In the genomic region with DNA sequence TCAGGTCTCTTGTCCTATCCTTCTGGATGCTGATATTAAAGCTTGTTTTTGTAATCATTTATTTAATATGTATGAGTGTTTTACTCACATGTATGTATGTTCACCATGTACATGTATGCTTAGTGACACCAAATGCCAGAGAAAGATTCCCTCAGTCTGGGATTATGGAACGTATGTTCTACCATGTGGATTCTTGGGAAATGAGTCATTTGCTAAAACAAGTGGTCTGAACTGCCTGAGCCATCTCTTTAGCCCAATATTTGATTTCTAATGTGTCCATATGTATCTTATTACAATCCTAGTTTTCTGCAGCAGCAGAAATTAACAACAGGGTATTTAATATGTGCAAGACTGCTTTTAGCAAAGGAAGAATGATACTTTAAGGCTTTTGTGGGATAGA, we compare ENCODE assay signal across 22 mouse cellular contexts. TPM values are rescaled to one million over a fixed set of nuclear protein-coding genes. Genes with fewer than 3 reads are reported as not detected.
A peak's percentile ranks its signal among the peaks of the same experiment; 100 is the strongest.
DNase-seq lines count a peak whose midpoint lies in the region; ATAC-seq and TF ChIP-seq lines count a peak whose summit lies in the region.
"Had no signal": no experiment of that assay in that cellular context is flagged by ENCODE, and none has a peak within 500 bp of the region (broad histone marks: within the 10 kb centered on the region; RNA-seq: fewer than 3 reads in every experiment).

No protein-coding gene starts in this region.

- WGBS in hindbrain, embryonic 16.5 days = 92% methylated on average over 1 of the region's 1 CpGs

- DNase-seq in 3134 (ENCODE audit: extremely low read depth, insufficient read length, low spot score) = peak; percentile 21
- peak; percentile 62 for DNase-seq in 3T3-L1 (ENCODE audit: low read depth, low spot score)
- DNase-seq in NIH3T3 (ENCODE audit: low read depth) = peak; percentile 57
- DNase-seq in layer of hippocampus, adult 9-10 months (ENCODE audit: low spot score) = no peak
- DNase-seq in adrenal gland, postnatal 10 days = no peak
- DNase-seq: adrenal gland, adult 2 months; adrenal gland, postnatal 14 days; adrenal gland, postnatal 36 days; cerebellum, adult 11-12 months; cerebellum, adult 2 months; cerebellum, adult 9-10 months; cerebellum, postnatal 10 days; cerebellum, postnatal 25 days had no signal

- no peak overlapping the region for H3ac ChIP-seq in myocyte (ENCODE audit: control insufficient read depth, insufficient read length)

- H3K9me3 ChIP-seq in hindbrain, embryonic 16.5 days (ENCODE audit: control insufficient read depth, low read length) = no peaks in the 10 kb centered on the region
- H3K9me3 ChIP-seq: embryonic facial prominence, embryonic 10.5 days; embryonic facial prominence, embryonic 12.5 days; forebrain, embryonic 10.5 days; forebrain, embryonic 12.5 days had no signal

- H3K27ac ChIP-seq in hindbrain, embryonic 16.5 days (ENCODE audit: low read depth, low read length) = no peak overlapping the region
- H3K27ac ChIP-seq: embryonic facial prominence, embryonic 10.5 days; embryonic facial prominence, embryonic 12.5 days; forebrain, embryonic 10.5 days; forebrain, embryonic 12.5 days had no signal

- no peak overlapping the region for H3K4me3 ChIP-seq in myocyte
- no peak overlapping the region for H3K4me3 ChIP-seq in hindbrain, embryonic 16.5 days (ENCODE audit: low read length)
- H3K4me3 ChIP-seq: embryonic facial prominence, embryonic 10.5 days; embryonic facial prominence, embryonic 12.5 days; erythroblast, embryonic 14.5 days; forebrain, embryonic 10.5 days; forebrain, embryonic 12.5 days had no signal

- no peak for ATAC-seq in hindbrain, embryonic 16.5 days
- ATAC-seq: forebrain, embryonic 14.5 days; forebrain, embryonic 16.5 days had no signal

- no peaks in the 10 kb centered on the region; the same call in 1 of the 2 replicates for H3K4me1 ChIP-seq in hindbrain, embryonic 16.5 days (ENCODE audit: control insufficient read depth, insufficient read depth, low read depth, low read length)
- H3K4me1 ChIP-seq: embryonic facial prominence, embryonic 10.5 days; embryonic facial prominence, embryonic 12.5 days; forebrain, embryonic 10.5 days; forebrain, embryonic 12.5 days had no signal

- peaks cover 89% of the 10 kb centered on the region for H3K79me2 ChIP-seq in myocyte (ENCODE audit: control insufficient read depth, insufficient read depth)

- no peaks in the 10 kb centered on the region for H3K27me3 ChIP-seq in myocyte (ENCODE audit: control insufficient read depth, insufficient read depth, insufficient read length)
- H3K27me3 ChIP-seq in hindbrain, embryonic 16.5 days (replicated peaks; ENCODE audit: control insufficient read depth, insufficient read depth, low read length) = no peaks in the 10 kb centered on the region
- H3K27me3 ChIP-seq: embryonic facial prominence, embryonic 12.5 days; forebrain, embryonic 12.5 days had no signal

- peaks cover 58% of the 10 kb centered on the region for H3K36me3 ChIP-seq in myocyte (ENCODE audit: control insufficient read depth, insufficient read depth)
- H3K36me3 ChIP-seq in hindbrain, embryonic 16.5 days (ENCODE audit: control insufficient read depth, insufficient read depth, low read length) = peaks cover 19% of the 10 kb centered on the region

- TF ChIP-seq POLR2A in myocyte (IDR thresholded peaks at IDR 0.05; ENCODE audit: insufficient read length, low read depth) = no peak

- peak overlapping the region; percentile 40 for H3K4me2 ChIP-seq in myocyte (ENCODE audit: low read depth)
- H3K4me2 ChIP-seq in hindbrain, embryonic 16.5 days (ENCODE audit: low read length) = no peak overlapping the region
- H3K4me2 ChIP-seq: embryonic facial prominence, embryonic 12.5 days; forebrain, embryonic 12.5 days had no signal

- H3K9ac ChIP-seq in hindbrain, embryonic 16.5 days (ENCODE audit: low read depth, low read length) = no peak overlapping the region
- H3K9ac ChIP-seq: embryonic facial prominence, embryonic 12.5 days; forebrain, embryonic 12.5 days had no signal

TF ChIP-seq in myocyte, 11 proteins besides CTCF, POLR2A, EP300 and RAD21:
- TF ChIP-seq TCF12 (IDR thresholded peaks at IDR 0.05; ENCODE audit: insufficient read depth, poor library complexity, severe bottlenecking) (no peak), POLR2AphosphoS2 (IDR thresholded peaks at IDR 0.05; ENCODE audit: insufficient read length, low read depth) (no peak), REST (IDR thresholded peaks at IDR 0.05; ENCODE audit: insufficient read depth, insufficient read length) (no peak), SRF (IDR thresholded peaks at IDR 0.05; ENCODE audit: control insufficient read depth, insufficient read length, low read depth) (no peak), CEBPB (IDR thresholded peaks at IDR 0.05; ENCODE audit: insufficient read depth, poor library complexity, severe bottlenecking) (no peak), E2F4 (IDR thresholded peaks at IDR 0.05; ENCODE audit: insufficient read depth) (no peak), MAX (IDR thresholded peaks at IDR 0.05; ENCODE audit: low read depth) (no peak), MYOG (IDR thresholded peaks at IDR 0.05; ENCODE audit: control insufficient read depth in 1 of 3, insufficient read depth in 1 of 3, insufficient read length in 2 of 3, low read depth in 2 of 3) (no peak), MYOD1 (IDR thresholded peaks at IDR 0.05; ENCODE audit: control insufficient read depth in 1 of 3, insufficient read length in 2 of 3, low read depth in 2 of 3) (no peak), USF1 (IDR thresholded peaks at IDR 0.05; ENCODE audit: low read depth) (no peak), TCF3 (IDR thresholded peaks at IDR 0.05; ENCODE audit: insufficient read length, low read depth) (no peak)

RNA-seq across cellular contexts. Expression of a gene that starts 20.1 kb away (rescaled TPM):
- 17.7 TPM for polyA plus RNA-seq in myocyte (2012; fragmentation: generic; extraction: Trizol)
- polyA plus RNA-seq in hindbrain, embryonic 16.5 days (2015; fragmentation: Nextera tagmentation; extraction: Ambion mirVana) = 17.3 and 21.4 TPM in 2 replicates
- 10 to 100 TPM; 51.0 to 68.6 TPM for total RNA-seq in adrenal gland, postnatal 10 days (2021)

RNA-seq across cellular contexts. Expression of a gene that starts 58.4 kb away (rescaled TPM):
- 20.0 TPM for polyA plus RNA-seq in myocyte (2012; fragmentation: generic; extraction: Trizol)
- 30.3 and 32.9 TPM in 2 replicates for polyA plus RNA-seq in hindbrain, embryonic 16.5 days (2015; fragmentation: Nextera tagmentation; extraction: Ambion mirVana)
- total RNA-seq in adrenal gland, postnatal 10 days (2021) = 10 to 100 TPM; 16.4 to 19.7 TPM

Comparison
In these comparisons a context has a peak if more than half of its experiments do, and no peak if none do; other contexts are left out.
1. DNase-seq: peak in 3134 (single experiment), 3T3-L1 (single experiment) and NIH3T3 (single experiment); none in layer of hippocampus, adult 9-10 months (single experiment) and adrenal gland, postnatal 10 days (single experiment).